Mouse (Mus musculus) forebrain, embryonic 12.5 days (tissue): Measurements from ENCODE around the gene Cyth1. TPM values are rescaled to one million over a fixed set of nuclear protein-coding genes. Genes with fewer than 3 reads are reported as not detected.
A peak's percentile ranks its signal among the peaks of the same experiment; 100 is the strongest.

Source experiments
- ATAC-seq: fragments of 200-750 bp; cut with Nextera tagmentation; 2 replicates; pipeline ENCODE4 v1.8.0; 2017; ENCODE audit warnings: moderate TSS enrichment; ENCODE audit not compliant: low FRiP score
- H3K27ac ChIP-seq: fragments of 300-500 bp; sonication (generic); 2 replicates; pipeline ENCODE4 v1.5.1; 2016; ENCODE audit warnings: mild to moderate bottlenecking
- H3K27me3 ChIP-seq: fragments of 300-500 bp; sonication (generic); 2 replicates; pipeline ENCODE4 v1.6.1; 2016; ENCODE audit warnings: mild to moderate bottlenecking
- H3K36me3 ChIP-seq: fragments of 300-500 bp; sonication (generic); replicated peaks from 2 replicates; pipeline ENCODE4 v1.6.1; 2016; ENCODE audit warnings: mild to moderate bottlenecking
- H3K4me1 ChIP-seq: fragments of 300-500 bp; sonication (generic); 2 replicates; pipeline ENCODE4 v1.6.1; 2016
- H3K4me2 ChIP-seq: fragments of 300-500 bp; sonication (generic); 2 replicates; pipeline ENCODE4 v1.6.1; 2016; ENCODE audit warnings: mild to moderate bottlenecking, moderate library complexity
- H3K4me3 ChIP-seq: fragments of 300-500 bp; sonication (generic); replicated peaks from 2 replicates; pipeline ENCODE4 v1.5.1; 2016; ENCODE audit warnings: mild to moderate bottlenecking
- H3K9ac ChIP-seq: fragments of 300-500 bp; sonication (generic); 2 replicates; pipeline ENCODE4 v1.6.1; 2016; ENCODE audit warnings: mild to moderate bottlenecking
- H3K9me3 ChIP-seq: fragments of 300-500 bp; sonication (generic); 2 replicates; pipeline ENCODE4 v1.6.1; 2016
- WGBS: fragments of 180-500 bp; shearing (Covaris S2); methylation state at CpG from one replicate; pipeline ENCODE4 v1.1.7; 2016; 5-methylcytosine and 5-hydroxymethylcytosine counted together
- polyA plus RNA-seq: library from polyadenylated mRNA; unstranded; fragments of >200 nt; fragmentation: Nextera tagmentation; extraction: Ambion mirVana; gene quantifications from 2 replicates; pipeline ENCODE4 v1.2.1, GENCODE M21; 2016

The Cyth1 gene
- polyA plus RNA-seq, 1 experiment from 2014 or later = 24.0 TPM

GRCm38 (mm10) chr11:118275092-118275491, 26.7 kb upstream of the Cyth1 start:
- no peak overlapping the region for H3K4me2 ChIP-seq
- peaks cover 97% of the 10 kb centered on the region for H3K36me3 ChIP-seq
- H3K9me3 ChIP-seq = no peaks in the 10 kb centered on the region
- H3K9ac ChIP-seq = no peak overlapping the region
- 92% methylated on average over 9 of the region's 9 CpGs for WGBS
- H3K4me3 ChIP-seq = no peak overlapping the region
- no peaks in the 10 kb centered on the region for H3K4me1 ChIP-seq
- no peak overlapping the region for H3K27ac ChIP-seq
- no peaks in the 10 kb centered on the region for H3K27me3 ChIP-seq
- ATAC-seq = no peak

GRCm38 (mm10) chr11:118269827-118270226, 21.4 kb upstream of the Cyth1 start:
- Histone ChIP-seq H3K9me3 (no peaks in the 10 kb centered on the region), H3K4me1 (no peaks in the 10 kb centered on the region), H3K4me3 (no peak overlapping the region), H3K4me2 (no peak overlapping the region), H3K9ac (no peak overlapping the region), H3K27ac (no peak overlapping the region), H3K36me3 (peaks cover 95% of the 10 kb centered on the region), H3K27me3 (no peaks in the 10 kb centered on the region)
- no peak for ATAC-seq
- WGBS = 92% methylated on average over 3 of the region's 3 CpGs

GRCm38 (mm10) chr11:118266666-118267046, 18.3 kb upstream of the Cyth1 start:
- no peak overlapping the region for H3K27ac ChIP-seq
- ATAC-seq = no peak
- H3K36me3 ChIP-seq = peaks cover 96% of the 10 kb centered on the region
- H3K4me1 ChIP-seq = no peaks in the 10 kb centered on the region
- 97% methylated on average over 7 of the region's 7 CpGs for WGBS
- no peaks in the 10 kb centered on the region for H3K9me3 ChIP-seq
- no peak overlapping the region for H3K4me3 ChIP-seq
- no peak overlapping the region for H3K4me2 ChIP-seq
- H3K27me3 ChIP-seq = no peaks in the 10 kb centered on the region
- H3K9ac ChIP-seq = no peak overlapping the region

GRCm38 (mm10) chr11:118266044-118266665, 17.8 kb upstream of the Cyth1 start:
- ATAC-seq = no peak
- 90% methylated on average over 10 of the region's 10 CpGs for WGBS
- Histone ChIP-seq H3K4me2 (no peak overlapping the region), H3K9me3 (no peaks in the 10 kb centered on the region), H3K36me3 (peaks cover 96% of the 10 kb centered on the region), H3K27me3 (no peaks in the 10 kb centered on the region), H3K9ac (no peak overlapping the region), H3K4me1 (no peaks in the 10 kb centered on the region), H3K27ac (no peak overlapping the region), H3K4me3 (no peak overlapping the region)

GRCm38 (mm10) chr11:118265621-118266020, 17.2 kb upstream of the Cyth1 start:
- 95% methylated on average over 11 of the region's 11 CpGs for WGBS

GRCm38 (mm10) chr11:118263146-118263545, 14.8 kb upstream of the Cyth1 start:
- ATAC-seq = no peak
- H3K4me2 ChIP-seq = no peak overlapping the region
- no peaks in the 10 kb centered on the region for H3K27me3 ChIP-seq
- H3K4me1 ChIP-seq = no peaks in the 10 kb centered on the region
- no peak overlapping the region for H3K4me3 ChIP-seq
- no peak overlapping the region for H3K9ac ChIP-seq
- no peaks in the 10 kb centered on the region for H3K9me3 ChIP-seq
- WGBS = 90% methylated on average over 5 of the region's 5 CpGs
- no peak overlapping the region for H3K27ac ChIP-seq
- peaks cover 98% of the 10 kb centered on the region for H3K36me3 ChIP-seq

More at GRCm38 (mm10) chr11:118265621-118266020, 17.2 kb upstream of the Cyth1 start:
- Histone ChIP-seq H3K27me3 (no peaks in the 10 kb centered on the region), H3K4me3 (no peak overlapping the region), H3K27ac (no peak overlapping the region), H3K4me1 (no peaks in the 10 kb centered on the region), H3K9me3 (no peaks in the 10 kb centered on the region), H3K36me3 (peaks cover 97% of the 10 kb centered on the region), H3K9ac (no peak overlapping the region), H3K4me2 (no peak overlapping the region)
- ATAC-seq = no peak

GRCm38 (mm10) chr11:118260081-118260480, 11.7 kb upstream of the Cyth1 start:
- H3K27ac ChIP-seq = no peak overlapping the region
- H3K36me3 ChIP-seq = peaks cover 88% of the 10 kb centered on the region
- no peaks in the 10 kb centered on the region for H3K27me3 ChIP-seq
- no peaks in the 10 kb centered on the region for H3K4me1 ChIP-seq
- ATAC-seq = no peak
- no peaks in the 10 kb centered on the region for H3K9me3 ChIP-seq
- 94% methylated on average over 8 of the region's 8 CpGs for WGBS
- H3K4me3 ChIP-seq = no peak overlapping the region
- no peak overlapping the region for H3K9ac ChIP-seq
- no peak overlapping the region for H3K4me2 ChIP-seq

GRCm38 (mm10) chr11:118259580-118259979, 11.2 kb upstream of the Cyth1 start:
- ATAC-seq = no peak
- H3K36me3 ChIP-seq = peaks cover 83% of the 10 kb centered on the region
- 95% methylated on average over 8 of the region's 8 CpGs for WGBS

GRCm38 (mm10) chr11:118256371-118256770, 8.0 kb upstream of the Cyth1 start:
- Histone ChIP-seq H3K9me3 (no peaks in the 10 kb centered on the region), H3K36me3 (peaks cover 51% of the 10 kb centered on the region)
- ATAC-seq = no peak

More at GRCm38 (mm10) chr11:118259580-118259979, 11.2 kb upstream of the Cyth1 start:
- Histone ChIP-seq H3K4me2 (no peak overlapping the region), H3K27me3 (no peaks in the 10 kb centered on the region), H3K9ac (no peak overlapping the region), H3K9me3 (no peaks in the 10 kb centered on the region), H3K4me1 (peaks cover 3% of the 10 kb centered on the region; the same call in 1 of the 2 replicates), H3K27ac (no peak overlapping the region), H3K4me3 (no peak overlapping the region)

GRCm38 (mm10) chr11:118254159-118254951, 6.0 kb upstream of the Cyth1 start:
- Histone ChIP-seq H3K36me3 (peaks cover 31% of the 10 kb centered on the region), H3K9me3 (no peaks in the 10 kb centered on the region), H3K27ac (peak overlapping the region; percentile 73), H3K9ac (no peak overlapping the region), H3K4me2 (no peak overlapping the region), H3K4me3 (no peak overlapping the region), H3K27me3 (no peaks in the 10 kb centered on the region), H3K4me1 (peaks cover 12% of the 10 kb centered on the region; the same call in 1 of the 2 replicates)
- WGBS = 53% methylated on average over 15 of the region's 15 CpGs
- no peak for ATAC-seq

More at GRCm38 (mm10) chr11:118256371-118256770, 8.0 kb upstream of the Cyth1 start:
- no peak overlapping the region for H3K27ac ChIP-seq
- 93% methylated on average over 7 of the region's 7 CpGs for WGBS
- H3K4me2 ChIP-seq = no peak overlapping the region
- H3K9ac ChIP-seq = no peak overlapping the region
- H3K27me3 ChIP-seq = no peaks in the 10 kb centered on the region
- H3K4me3 ChIP-seq = no peak overlapping the region
- peaks cover 10% of the 10 kb centered on the region; the same call in 1 of the 2 replicates for H3K4me1 ChIP-seq

- WGBS = 92% methylated on average over 7 of the region's 7 CpGs
- Histone ChIP-seq H3K9ac (no peak overlapping the region), H3K4me2 (no peak overlapping the region), H3K4me3 (no peak overlapping the region), H3K36me3 (peaks cover 23% of the 10 kb centered on the region), H3K9me3 (no peaks in the 10 kb centered on the region), H3K27me3 (no peaks in the 10 kb centered on the region), H3K4me1 (peaks cover 18% of the 10 kb centered on the region; the same call in 1 of the 2 replicates), H3K27ac (peak overlapping the region; percentile 73)
- no peak for ATAC-seq
Measured at GRCm38 (mm10) chr11:118253447-118254158, 5.2 kb upstream of the Cyth1 start.

- 2% methylated on average over 5 of the region's 5 CpGs for WGBS
- Histone ChIP-seq H3K27me3 (peaks cover 8% of the 10 kb centered on the region), H3K36me3 (no peaks in the 10 kb centered on the region), H3K4me3 (peak overlapping the region; percentile 67), H3K27ac (peak overlapping the region; percentile 65; the same call in 1 of the 2 replicates), H3K9me3 (no peaks in the 10 kb centered on the region), H3K9ac (peak overlapping the region; percentile 17; the same call in 1 of the 2 replicates), H3K4me2 (peak overlapping the region; percentile 90), H3K4me1 (peaks cover 21% of the 10 kb centered on the region)
- 0 out of 2 replicates have a peak, but pooled peaks have one; percentile 1 for ATAC-seq
Measured at GRCm38 (mm10) chr11:118249012-118249383, 606 bp upstream of the Cyth1 start.
